20 mouse cellular contexts compared by ENCODE assay signal in genomic region chr15:25355339-25355738, GRCm38 (mm10). TPM values are rescaled to one million over a fixed set of nuclear protein-coding genes. Genes with fewer than 3 reads are reported as not detected.
DNase-seq lines count a peak whose midpoint lies in the region; ATAC-seq and TF ChIP-seq lines count a peak whose summit lies in the region.
"Had no signal": no experiment of that assay in that cellular context is flagged by ENCODE, and none has a peak within 500 bp of the region (broad histone marks: within the 10 kb centered on the region; RNA-seq: fewer than 3 reads in every experiment).

No protein-coding gene starts in this region.

- H3K9me3 ChIP-seq in lung, postnatal 0 days (ENCODE audit: low read length), result no peaks in the 10 kb centered on the region
- no peaks in the 10 kb centered on the region for H3K9me3 ChIP-seq in forebrain, embryonic 10.5 days
- H3K9me3 ChIP-seq: limb, embryonic 15.5 days; midbrain, embryonic 13.5 days; neural tube, embryonic 12.5 days had no signal

- ATAC-seq in lung, postnatal 0 days, result peak; percentile 14; the same call in 1 of the 2 replicates
- peak; percentile 64 for ATAC-seq in granulocyte monocyte progenitor cell, adult 5-6 weeks (replicated peaks; ENCODE audit: poor library complexity, severe bottlenecking)
- ATAC-seq in megakaryocyte-erythroid progenitor cell, adult 5-6 weeks (replicated peaks; ENCODE audit: low FRiP score, low TSS enrichment, poor library complexity, severe bottlenecking), result peak; percentile 50; the same call in 1 of the 2 replicates
- ATAC-seq: midbrain, embryonic 13.5 days had no signal

- H3K4me2 ChIP-seq in lung, postnatal 0 days (replicated peaks; ENCODE audit: low read depth, low read length), result no peak overlapping the region
- H3K4me2 ChIP-seq: hindbrain, embryonic 14.5 days; limb, embryonic 15.5 days; lung, embryonic 14.5 days; midbrain, embryonic 13.5 days; neural tube, embryonic 12.5 days had no signal

- H3K27ac ChIP-seq in lung, postnatal 0 days (ENCODE audit: low read length), result no peak overlapping the region
- H3K27ac ChIP-seq in forebrain, embryonic 10.5 days, result no peak overlapping the region
- H3K27ac ChIP-seq: hindbrain, embryonic 14.5 days; limb, embryonic 15.5 days; midbrain, embryonic 13.5 days; neural tube, embryonic 12.5 days had no signal

- H3K4me1 ChIP-seq in lung, postnatal 0 days (ENCODE audit: insufficient read depth, low read depth, low read length), result no peaks in the 10 kb centered on the region
- H3K4me1 ChIP-seq in forebrain, embryonic 10.5 days, result peaks cover 16% of the 10 kb centered on the region
- H3K4me1 ChIP-seq: neural tube, embryonic 12.5 days had no signal

- no peak for DNase-seq in lung, postnatal 0 days (ENCODE audit: low spot score)
- no peak for DNase-seq in lung, postnatal 14 days
- DNase-seq in urinary bladder, adult 2 months (ENCODE audit: low spot score), result no peak
- DNase-seq in forebrain, embryonic 10.5 days (ENCODE audit: extremely low spot score, low spot score), result no peak
- no peak for DNase-seq in cerebellum, adult 9-10 months
- DNase-seq: adrenal gland, postnatal 10 days; cerebellum, adult 8-10 months; gastrocnemius, postnatal 36 days; kidney, adult 8-10 months; kidney, postnatal 10 days; left cerebral cortex, postnatal 4 days; lung, embryonic 14.5 days; right cerebral cortex, postnatal 4 days; thymus, adult 18-20 months had no signal

- H3K4me3 ChIP-seq in lung, postnatal 0 days (ENCODE audit: low read depth, low read length), result no peak overlapping the region
- no peak overlapping the region for H3K4me3 ChIP-seq in forebrain, embryonic 10.5 days
- H3K4me3 ChIP-seq: limb, embryonic 15.5 days; midbrain, embryonic 13.5 days; neural tube, embryonic 12.5 days had no signal

- 66% methylated on average over 5 of the region's 5 CpGs for WGBS in lung, postnatal 0 days
- 92% methylated on average over 5 of the region's 5 CpGs for WGBS in forebrain, embryonic 10.5 days

- no peak overlapping the region for H3K9ac ChIP-seq in lung, postnatal 0 days (replicated peaks; ENCODE audit: low read depth)
- H3K9ac ChIP-seq: hindbrain, embryonic 14.5 days; limb, embryonic 15.5 days; lung, embryonic 14.5 days; midbrain, embryonic 13.5 days; neural tube, embryonic 12.5 days had no signal

- no peaks in the 10 kb centered on the region for H3K27me3 ChIP-seq in lung, postnatal 0 days (replicated peaks; ENCODE audit: insufficient read depth, low read length)
- H3K27me3 ChIP-seq in forebrain, embryonic 10.5 days (ENCODE audit: poor library complexity, severe bottlenecking), result no peaks in the 10 kb centered on the region
- H3K27me3 ChIP-seq: limb, embryonic 15.5 days; midbrain, embryonic 13.5 days; neural tube, embryonic 12.5 days had no signal

- TF ChIP-seq CTCF in lung, postnatal 0 days (IDR thresholded peaks at IDR 0.05), result no peak

- no peaks in the 10 kb centered on the region for H3K36me3 ChIP-seq in lung, postnatal 0 days (ENCODE audit: insufficient read depth, low read length)
- H3K36me3 ChIP-seq in forebrain, embryonic 10.5 days (replicated peaks), result no peaks in the 10 kb centered on the region
- H3K36me3 ChIP-seq: limb, embryonic 15.5 days; midbrain, embryonic 13.5 days; neural tube, embryonic 12.5 days had no signal

- TF ChIP-seq EP300 in lung, postnatal 0 days (IDR thresholded peaks at IDR 0.05), result no peak

RNA-seq across cellular contexts. Expression of gene Basp1, which starts 58.2 kb away (rescaled TPM):
- 7.1 and 8.7 TPM in 2 replicates for polyA plus RNA-seq in lung, postnatal 0 days (2015; fragmentation: Nextera tagmentation; extraction: Ambion mirVana)
- total RNA-seq in granulocyte monocyte progenitor cell, adult 5-6 weeks (2014; fragmentation: Nextera tagmentation), result 0.39 and 2.7 TPM in 2 replicates
- total RNA-seq in granulocyte monocyte progenitor cell, adult 5-6 weeks (2017), result 2.7 and 5.2 TPM in 2 replicates
- 0.40 and 0.52 TPM in 2 replicates for total RNA-seq in megakaryocyte-erythroid progenitor cell, adult 5-6 weeks (2014; fragmentation: Nextera tagmentation)
- total RNA-seq in megakaryocyte-erythroid progenitor cell, adult 5-6 weeks (2017), result 2.0 and 4.8 TPM in 2 replicates
- polyA plus RNA-seq in urinary bladder, adult 2 months (2012; rRNA removed), result 66.5 and 83.1 TPM in 2 replicates
- 30.6 and 35.0 TPM in 2 replicates for polyA plus RNA-seq in forebrain, embryonic 10.5 days (2016; fragmentation: Nextera tagmentation; extraction: Ambion mirVana)

Comparison
In these comparisons a context has a peak if more than half of its experiments do, and no peak if none do; other contexts are left out.
1. ATAC-seq: peak in every context shown above with its lines; median percentile 64 in granulocyte monocyte progenitor cell, adult 5-6 weeks; 50 in megakaryocyte-erythroid progenitor cell, adult 5-6 weeks; 14 in lung, postnatal 0 days.